Mouse (Mus musculus) heart, postnatal 0 days (tissue): ENCODE measurements around the gene Tob1. TPM values are rescaled to one million over a fixed set of nuclear protein-coding genes. Genes with fewer than 3 reads are reported as not detected.

Source experiments
- ATAC-seq: fragments of 200-750 bp; cut with Nextera tagmentation; 2 replicates; pipeline ENCODE4 v1.8.0; 2017; ENCODE audit warnings: low read depth, moderate number of reproducible peaks, moderate library complexity; ENCODE audit not compliant: insufficient read depth
- DNase-seq: peaks from one replicate; pipeline ENCODE4 v3.0.0-alpha.2; 2016; ENCODE audit warnings: low spot score
- H3K27ac ChIP-seq: fragments of 300-500 bp; sonication (generic); 2 replicates; pipeline ENCODE4 v1.5.1; 2014; ENCODE audit warnings: low read depth, mild to moderate bottlenecking
- H3K27me3 ChIP-seq: fragments of 300-500 bp; sonication (generic); 2 replicates; pipeline ENCODE4 v1.6.1; 2014; ENCODE audit warnings: low read length, mixed read lengths; ENCODE audit not compliant: control insufficient read depth, insufficient read depth
- H3K36me3 ChIP-seq: fragments of 300-500 bp; sonication (generic); replicated peaks from 2 replicates; pipeline ENCODE4 v1.6.1; 2014; ENCODE audit warnings: low read length, mixed read lengths; ENCODE audit not compliant: control insufficient read depth, insufficient read depth
- H3K4me1 ChIP-seq: fragments of 300-500 bp; sonication (generic); 2 replicates; pipeline ENCODE4 v1.6.1; 2014; ENCODE audit warnings: antibody characterized with exemption; ENCODE audit not compliant: control insufficient read depth, insufficient read depth
- H3K4me2 ChIP-seq: fragments of 300-500 bp; sonication (generic); 2 replicates; pipeline ENCODE4 v1.6.1; 2014; ENCODE audit warnings: low read depth, mild to moderate bottlenecking, low read length, moderate library complexity
- H3K4me3 ChIP-seq: fragments of 300-500 bp; sonication (generic); 2 replicates; pipeline ENCODE4 v1.5.1; 2014; ENCODE audit warnings: low read depth, low read length
- H3K9ac ChIP-seq: fragments of 300-500 bp; sonication (generic); replicated peaks from 2 replicates; pipeline ENCODE4 v1.6.1; 2014; ENCODE audit warnings: low read depth, low read length, mixed read lengths
- H3K9me3 ChIP-seq: fragments of 300-500 bp; sonication (generic); replicated peaks from 2 replicates; pipeline ENCODE4 v1.6.1; 2016; ENCODE audit warnings: low read length; ENCODE audit not compliant: control insufficient read depth
- CTCF ChIP-seq: IDR thresholded peaks from 2 replicates; pipeline ENCODE4 v1.5.1; 2016; ENCODE audit warnings: antibody characterized with exemption, control low read depth, low read depth
- EP300 ChIP-seq: IDR thresholded peaks from 2 replicates; pipeline ENCODE4 v1.6.1; 2016; ENCODE audit warnings: antibody characterized with exemption, low read depth
- WGBS: fragments of 180-500 bp; shearing (Covaris S2); extraction: QIAGEN DNeasy Blood & Tissue Kit; methylation state at CpG from one replicate; pipeline ENCODE4 v1.1.7; 2014; 5-methylcytosine and 5-hydroxymethylcytosine counted together
- polyA plus RNA-seq: library from polyadenylated mRNA; unstranded; fragments of >200 nt; fragmentation: Nextera tagmentation; extraction: Ambion mirVana; gene quantifications from 2 replicates; pipeline ENCODE4 v1.2.1, GENCODE M21; 2015
- total RNA-seq: library from RNA; depleted of rRNA; stranded (reverse); fragments of >200 nt; gene quantifications from 2 replicates; pipeline ENCODE4 v1.2.3, GENCODE M21; 2014; ENCODE audit warnings: low replicate concordance

The Tob1 gene
- total and polyA plus RNA-seq, 2 experiments from 2014 or later = 42.6 to 72.5 TPM

- peak overlapping the region; percentile 60 for H3K4me2 ChIP-seq
- TF ChIP-seq CTCF (no peak), EP300 (no peak)
- 0 out of 2 replicates have a peak, but pooled peaks cover 4% of the 10 kb centered on the region for H3K27me3 ChIP-seq
- H3K36me3 ChIP-seq = no peaks in the 10 kb centered on the region
- ATAC-seq (peak; percentile 31), DNase-seq (no peak)
- H3K4me3 ChIP-seq = peak overlapping the region; percentile 38
- WGBS = 31% methylated on average over 15 of the region's 15 CpGs
- peaks cover 12% of the 10 kb centered on the region; the same call in 1 of the 2 replicates for H3K4me1 ChIP-seq
- peak overlapping the region; percentile 26; the same call in 1 of the 2 replicates for H3K27ac ChIP-seq
- H3K9ac ChIP-seq = peak overlapping the region; percentile 50; the same call in 1 of the 2 replicates
- H3K9me3 ChIP-seq = no peaks in the 10 kb centered on the region
Observed at GRCm38 (mm10) chr11:94243422-94244180, 32.3 kb downstream of the Tob1 start.

- no peak overlapping the region for H3K9ac ChIP-seq
- H3K4me1 ChIP-seq = peaks cover 12% of the 10 kb centered on the region; the same call in 1 of the 2 replicates
- H3K4me3 ChIP-seq = no peak overlapping the region
- H3K4me2 ChIP-seq = no peak overlapping the region
- H3K36me3 ChIP-seq = no peaks in the 10 kb centered on the region
- no peak overlapping the region for H3K27ac ChIP-seq
- DNase-seq = no peak
- TF ChIP-seq EP300 (no peak), CTCF (no peak)
- WGBS = 70% methylated on average over 9 of the region's 9 CpGs
- H3K9me3 ChIP-seq = no peaks in the 10 kb centered on the region
- no peak for ATAC-seq
- 0 out of 2 replicates have a peak, but pooled peaks cover 4% of the 10 kb centered on the region for H3K27me3 ChIP-seq
Observed at GRCm38 (mm10) chr11:94244385-94244784, 33.1 kb downstream of the Tob1 start.

GRCm38 (mm10) chr11:94245955-94246788 lies 34.9 kb downstream of the Tob1 start, which contains the start of gene Wfikkn2:
Wfikkn2 (minus strand) TSS chr11:94246005.
- Histone ChIP-seq H3K27me3 (0 out of 2 replicates have a peak, but pooled peaks cover 4% of the 10 kb centered on the region), H3K9me3 (no peaks in the 10 kb centered on the region), H3K4me1 (peaks cover 12% of the 10 kb centered on the region; the same call in 1 of the 2 replicates), H3K4me2 (no peak within 1 kb of the TSS), H3K27ac (no peak within 1 kb of the TSS), H3K36me3 (no peaks in the 10 kb centered on the region), H3K9ac (no peak within 1 kb of the TSS), H3K4me3 (no peak within 1 kb of the TSS)
- DNase-seq (no peak), ATAC-seq (no peak)
- 61% methylated on average over 17 of the region's 17 CpGs for WGBS
- TF ChIP-seq CTCF (no peak), EP300 (no peak)

GRCm38 (mm10) chr11:94246789-94247061 lies 35.5 kb downstream of the Tob1 start:
- no peak overlapping the region for H3K9ac ChIP-seq
- DNase-seq (no peak), ATAC-seq (no peak)
- no peak overlapping the region for H3K4me2 ChIP-seq
- H3K36me3 ChIP-seq = no peaks in the 10 kb centered on the region
- H3K4me1 ChIP-seq = peaks cover 12% of the 10 kb centered on the region; the same call in 1 of the 2 replicates
- 66% methylated on average over 8 of the region's 8 CpGs for WGBS
- H3K9me3 ChIP-seq = no peaks in the 10 kb centered on the region
- H3K4me3 ChIP-seq = no peak overlapping the region
- TF ChIP-seq EP300 (no peak), CTCF (no peak)
- H3K27me3 ChIP-seq = 0 out of 2 replicates have a peak, but pooled peaks cover 4% of the 10 kb centered on the region
- H3K27ac ChIP-seq = no peak overlapping the region

GRCm38 (mm10) chr11:94253156-94253555 lies 41.9 kb downstream of the Tob1 start:
- Histone ChIP-seq H3K27ac (no peak overlapping the region), H3K4me3 (no peak overlapping the region), H3K4me2 (no peak overlapping the region), H3K9ac (no peak overlapping the region), H3K9me3 (no peaks in the 10 kb centered on the region), H3K36me3 (no peaks in the 10 kb centered on the region), H3K27me3 (no peaks in the 10 kb centered on the region), H3K4me1 (no peaks in the 10 kb centered on the region)
- no peak for DNase-seq
- WGBS = 72% methylated on average over 9 of the region's 9 CpGs
- no peak for ATAC-seq
- no peak for TF ChIP-seq EP300
- TF ChIP-seq CTCF = no peak
